Mouse (Mus musculus) heart, adult 18-20 months (tissue): ENCODE measurements around the gene Aven. TPM values are rescaled to one million over a fixed set of nuclear protein-coding genes. Genes with fewer than 3 reads are reported as not detected.
A peak's percentile ranks its signal among the peaks of the same experiment; 100 is the strongest.
"Not testable (repeated sequence)": the region's sequence is repeated elsewhere in the genome, so short reads cannot be mapped to it uniquely, and the experiment has no call there.

Experiments used
- DNase-seq, 2 experiments: peaks; one replicate each; pipeline ENCODE4 v3.0.0; 2021 to 2022; ENCODE audit warnings: mixed read lengths in 1 of 2
- long read RNA-seq, 2 experiments: library from polyadenylated mRNA; stranded (forward); transcript quantifications; one replicate each; pipeline ENCODE4 v2.0.0; 2021
- total RNA-seq, 2 experiments: library from RNA; stranded (reverse); gene quantifications; 2 replicates each; pipeline ENCODE4 v1.2.3; 2021

Gene Aven
- 10 to 100 TPM; 15.3 to 22.5 TPM for total RNA-seq
- long read RNA-seq, experiment 1, full-length matches to known transcripts = 16 of 17 reads
- long read RNA-seq, experiment 1, partial matches to known transcripts = 0 of 17 reads
- long read RNA-seq, experiment 1, other reads (novel, unspliced or antisense) = 1 of 17 reads
- long read RNA-seq, experiment 2, full-length matches to known transcripts = 10 of 10 reads
- long read RNA-seq, experiment 2, partial matches to known transcripts = 0 of 10 reads
- long read RNA-seq, experiment 2, other reads (novel, unspliced or antisense) = 0 of 10 reads

DNA sequence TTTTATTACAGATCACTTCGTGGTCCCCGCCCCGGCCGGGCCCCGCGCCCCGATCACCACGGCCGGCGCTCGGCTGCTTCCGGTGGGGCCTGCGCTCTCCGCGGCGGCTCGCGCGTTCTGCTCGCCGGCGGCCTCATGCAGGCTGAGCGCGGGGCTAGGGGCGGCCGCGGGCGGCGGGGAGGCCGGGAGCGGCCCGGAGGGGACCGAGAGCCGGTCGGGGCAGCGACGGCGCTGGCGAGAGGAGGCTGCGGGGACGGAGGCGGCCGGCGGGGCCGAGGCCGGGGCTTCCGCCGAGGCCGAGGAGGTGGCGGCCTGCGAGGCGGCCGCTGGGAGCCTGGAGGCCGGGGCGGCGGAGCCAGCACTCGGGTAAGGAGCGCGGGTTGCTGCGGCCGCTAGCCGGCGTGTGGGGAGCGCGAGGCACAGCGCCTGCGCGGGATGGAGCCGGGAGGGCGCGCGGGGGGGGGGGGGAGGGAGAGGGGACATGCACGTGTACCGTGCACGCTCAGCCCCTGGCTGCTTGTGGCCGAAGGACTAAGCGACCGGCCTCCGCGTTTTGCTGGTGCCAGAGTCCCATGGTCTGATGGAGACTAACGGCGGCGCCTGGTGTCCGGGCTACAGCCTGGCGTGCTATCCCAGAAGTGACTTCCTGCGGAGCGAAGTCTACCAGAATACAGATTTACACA lies at the start of gene Aven:
TSS of gene Aven (plus strand) at position 109 of the 683 bp plus-strand sequence.
- DNase-seq = peak; percentile 86 to 92

DNA sequence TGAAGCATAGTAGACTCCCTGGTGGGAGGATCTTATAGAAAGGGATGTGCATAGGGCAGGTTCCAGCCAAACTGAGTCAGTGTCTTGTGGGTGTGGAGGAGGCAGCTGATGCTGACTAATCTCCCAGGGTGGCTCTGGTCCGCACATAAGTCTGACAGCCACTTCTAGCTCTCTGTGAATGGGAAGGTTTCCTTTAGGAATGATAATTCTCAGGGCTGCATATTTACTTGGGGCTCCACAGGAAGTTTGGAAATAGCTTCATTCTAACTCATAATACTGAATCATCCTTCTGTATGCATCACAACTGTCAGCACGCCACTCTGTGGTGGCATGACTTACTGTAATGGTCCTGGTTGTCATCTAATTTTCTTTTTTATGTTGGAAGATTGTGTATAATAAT lies 49.3 kb upstream of the Aven start:
- no peak for DNase-seq

DNA sequence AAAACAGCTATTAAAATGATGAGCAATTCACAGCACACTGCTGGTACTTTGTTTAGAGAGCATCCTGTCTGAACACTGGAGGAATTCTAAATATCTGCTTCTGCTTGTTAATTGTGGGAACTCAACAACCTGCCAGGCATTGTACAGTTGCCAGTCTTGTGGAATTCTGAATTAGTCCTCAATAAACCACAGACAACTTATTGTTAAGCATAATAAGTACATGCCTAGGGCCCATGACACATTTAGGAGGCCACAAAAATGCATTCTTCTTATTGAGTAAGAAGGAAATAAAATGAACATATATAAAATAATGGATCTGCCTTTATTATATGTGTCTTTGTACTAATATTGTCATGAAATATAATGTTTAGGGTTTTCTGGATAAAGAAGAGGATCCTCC lies 47.3 kb upstream of the Aven start:
- DNase-seq = no peak

DNA sequence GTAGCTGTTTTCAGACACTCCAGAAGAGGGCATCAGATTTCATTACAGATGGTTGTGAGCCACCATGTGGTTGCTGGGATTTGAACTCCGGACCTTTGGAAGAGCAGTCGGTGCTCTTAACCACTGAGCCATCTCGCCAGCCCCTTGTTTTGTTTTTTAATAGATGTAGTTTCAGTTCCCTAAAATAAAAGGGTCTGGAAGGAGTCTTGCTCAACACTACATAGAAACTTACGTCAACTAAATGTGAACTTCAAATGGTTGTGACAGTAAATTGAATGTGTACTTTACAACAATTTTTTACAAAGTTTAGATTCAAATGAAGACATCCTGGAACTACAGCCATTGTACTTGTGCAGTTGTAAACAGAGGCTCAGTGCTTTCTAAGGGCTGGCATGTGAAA lies 44.7 kb upstream of the Aven start:
- not testable (repeated sequence) for DNase-seq

DNA sequence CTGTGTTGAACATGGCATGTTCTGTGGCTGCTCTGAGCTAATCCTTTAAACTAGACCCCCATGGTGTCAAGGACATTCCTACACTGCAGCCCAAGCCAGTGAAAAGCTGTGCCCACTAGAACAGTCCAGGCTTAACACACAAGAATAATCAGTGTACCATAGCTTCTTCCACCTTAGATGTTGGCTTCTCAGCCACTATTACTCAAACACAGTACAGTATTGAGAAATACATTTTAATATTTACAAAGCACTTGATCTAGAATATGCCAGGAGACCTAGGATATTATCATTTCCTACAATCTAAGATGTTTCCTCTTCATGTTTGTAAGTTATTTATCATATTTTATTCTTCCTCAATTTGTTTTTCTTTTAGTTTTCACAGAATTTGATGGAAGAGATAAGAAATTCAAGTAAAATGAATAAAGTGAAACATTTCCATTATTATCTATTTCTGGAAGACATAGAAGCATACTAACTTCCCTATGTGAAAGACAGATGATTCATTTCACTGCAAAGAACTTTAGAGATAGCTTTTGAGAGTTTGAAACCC lies 44.2 kb upstream of the Aven start:
- DNase-seq = no peak

DNA sequence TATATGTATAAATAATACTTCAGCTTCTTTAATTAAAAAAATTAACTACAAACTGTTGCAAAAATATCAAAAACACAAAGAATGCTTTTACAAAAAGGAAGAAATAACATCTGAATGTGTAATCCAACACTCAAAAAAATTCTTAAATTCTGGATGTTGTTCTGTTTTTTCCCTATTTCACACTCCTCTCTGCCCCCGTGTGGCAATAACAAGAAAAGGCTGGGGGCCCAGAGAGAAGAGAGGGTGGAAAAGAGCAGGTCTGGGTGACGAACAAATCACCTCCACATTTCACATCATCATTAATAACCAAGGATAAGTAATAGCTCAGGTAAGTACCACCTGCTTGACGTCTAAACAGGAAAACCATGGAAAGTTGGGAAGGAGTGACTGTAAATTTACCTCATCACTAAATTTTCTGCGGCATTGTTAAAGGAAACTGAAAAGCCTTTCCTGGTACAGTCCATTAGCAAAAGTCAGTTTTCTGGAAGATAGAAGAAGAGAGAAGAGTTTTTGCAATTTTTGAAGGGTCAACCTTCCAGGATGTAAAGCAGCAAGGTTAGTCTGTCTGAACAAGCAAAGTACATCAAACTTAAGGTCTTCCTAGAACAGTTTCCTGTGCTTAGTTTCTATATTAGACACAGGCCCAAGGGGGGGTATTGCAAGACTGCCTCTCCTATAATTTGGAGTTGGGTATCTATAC lies 43.0 kb upstream of the Aven start:
- DNase-seq = peak; percentile 6 to 34

DNA sequence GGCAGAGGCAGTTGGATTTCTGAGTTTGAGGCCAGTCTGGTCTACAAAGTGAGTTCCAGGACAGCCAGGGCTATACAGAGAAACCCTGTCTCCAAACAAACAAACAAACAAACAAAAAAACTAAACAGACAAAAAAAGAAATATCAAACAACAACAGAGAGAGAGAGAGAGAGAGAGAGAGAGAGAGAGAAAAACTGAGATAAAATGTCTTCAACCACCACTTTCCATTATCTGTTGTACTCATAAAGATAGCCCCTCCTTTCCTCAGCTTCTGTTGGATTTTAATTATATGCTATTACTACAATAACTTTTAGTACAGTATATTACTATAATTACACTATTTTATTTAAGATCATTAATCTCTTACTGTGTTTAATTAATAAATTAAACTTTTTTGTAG lies 40.3 kb upstream of the Aven start:
- DNase-seq = not testable (repeated sequence)

DNA sequence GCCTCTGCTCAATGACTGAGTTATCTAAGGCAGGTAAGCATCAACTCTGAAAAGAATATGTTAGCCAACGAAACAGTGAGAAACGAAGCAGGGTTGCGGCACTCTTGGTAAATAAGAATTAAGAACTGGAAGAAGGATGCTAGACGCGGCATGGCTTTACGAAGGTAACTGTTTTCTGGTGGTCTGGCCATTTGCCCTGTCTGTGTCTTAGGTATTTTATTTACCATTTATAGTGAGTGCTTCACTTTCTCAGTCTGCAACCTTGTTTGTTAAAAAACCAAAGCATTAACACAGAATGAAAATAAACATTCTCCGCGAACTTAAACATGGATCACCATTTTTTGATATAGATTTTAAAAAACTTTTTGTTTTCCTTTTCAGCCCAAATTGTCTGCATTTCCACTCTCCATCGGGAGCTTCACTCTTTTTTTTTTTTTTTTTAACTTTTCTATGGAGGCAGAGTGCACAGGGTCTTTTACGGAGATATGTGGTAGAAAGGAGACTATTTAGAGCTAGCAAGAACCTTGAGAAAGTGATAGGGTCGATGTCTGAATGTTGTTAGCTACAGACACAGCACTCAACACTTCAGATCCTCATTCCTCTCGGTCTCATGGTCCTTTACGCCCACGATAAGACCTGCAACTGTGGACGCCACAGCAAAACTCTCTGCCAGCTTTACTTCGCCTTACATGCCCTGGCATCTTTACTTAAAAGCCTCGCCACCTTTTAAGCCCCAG lies 38.5 kb upstream of the Aven start:
- DNase-seq = no peak

DNA sequence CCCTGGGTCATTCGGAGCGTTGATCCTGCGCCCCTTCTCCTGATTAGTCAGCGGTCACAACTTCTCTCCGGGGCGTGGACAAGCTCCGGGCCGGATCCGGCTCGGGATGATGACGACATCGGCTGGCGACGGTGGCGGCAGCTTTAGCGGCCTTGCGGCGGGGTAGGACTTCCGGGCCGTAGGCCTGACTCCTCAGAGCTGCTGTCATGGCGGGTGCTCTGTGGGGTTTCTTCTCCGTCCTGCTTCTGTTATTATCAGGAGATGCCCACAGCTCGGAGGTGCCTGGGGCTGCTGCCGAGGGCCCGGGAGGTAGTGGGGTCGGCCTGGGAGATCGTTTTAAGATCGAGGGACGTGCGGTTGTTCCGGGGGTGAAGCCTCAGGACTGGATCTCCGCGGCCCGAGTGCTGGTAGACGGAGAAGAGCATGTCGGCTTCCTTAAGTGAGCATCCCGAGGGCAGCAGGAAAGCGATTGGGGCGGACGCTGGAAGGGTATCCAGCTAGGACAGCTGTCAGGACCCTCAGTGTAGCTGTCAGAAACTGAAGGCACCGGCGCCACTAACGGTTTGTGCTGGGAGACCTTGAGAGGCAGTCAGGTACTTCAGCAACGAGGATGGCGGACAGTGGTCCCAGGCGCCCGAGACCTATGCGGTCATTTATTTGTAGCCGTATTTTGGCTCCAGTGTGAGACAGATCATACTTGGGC lies 37.8 kb upstream of the Aven start, which contains the start of gene Emc7:
TSS of gene Emc7 (plus strand) at position 136 of the 703 bp plus-strand sequence.
- peak; percentile 98 to 99 for DNase-seq

DNA sequence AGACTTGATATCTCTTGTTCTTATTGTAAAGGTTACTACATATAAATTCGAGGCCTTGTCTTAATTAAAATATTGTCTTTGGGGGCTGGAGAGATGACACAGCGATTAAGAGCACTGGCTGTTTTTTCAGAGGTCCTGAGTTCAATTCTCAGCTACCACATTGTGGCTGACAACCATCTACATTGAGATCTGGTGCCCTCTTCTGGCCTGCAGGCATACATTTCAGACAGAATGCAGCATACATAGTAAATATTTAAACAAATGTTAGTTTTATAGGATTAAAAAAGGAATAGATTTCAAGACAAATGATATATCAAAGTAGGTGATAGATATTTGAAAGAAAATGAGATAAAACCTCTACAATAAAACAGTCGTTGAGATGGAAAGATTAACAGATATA lies 32.2 kb upstream of the Aven start:
- DNase-seq = no peak

DNA sequence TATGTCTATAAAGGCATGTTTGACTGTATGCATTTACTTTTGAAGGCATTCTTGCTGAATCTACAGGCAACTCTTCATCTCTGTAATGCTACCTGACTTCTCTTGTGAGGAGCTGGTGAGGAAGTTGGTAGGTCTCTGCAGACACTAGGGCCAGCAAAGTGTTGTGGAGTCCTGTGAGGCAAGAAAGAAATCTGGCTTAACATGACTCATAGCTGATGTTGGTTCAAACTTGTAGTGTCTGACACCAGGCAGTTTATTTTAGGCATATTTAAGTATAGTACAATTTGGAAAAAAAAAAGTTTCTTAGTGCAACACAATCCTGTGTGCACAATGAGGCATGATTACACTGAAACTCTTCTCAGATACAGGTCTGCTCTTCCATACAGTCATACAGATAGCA lies 23.2 kb upstream of the Aven start:
- DNase-seq = no peak

DNA sequence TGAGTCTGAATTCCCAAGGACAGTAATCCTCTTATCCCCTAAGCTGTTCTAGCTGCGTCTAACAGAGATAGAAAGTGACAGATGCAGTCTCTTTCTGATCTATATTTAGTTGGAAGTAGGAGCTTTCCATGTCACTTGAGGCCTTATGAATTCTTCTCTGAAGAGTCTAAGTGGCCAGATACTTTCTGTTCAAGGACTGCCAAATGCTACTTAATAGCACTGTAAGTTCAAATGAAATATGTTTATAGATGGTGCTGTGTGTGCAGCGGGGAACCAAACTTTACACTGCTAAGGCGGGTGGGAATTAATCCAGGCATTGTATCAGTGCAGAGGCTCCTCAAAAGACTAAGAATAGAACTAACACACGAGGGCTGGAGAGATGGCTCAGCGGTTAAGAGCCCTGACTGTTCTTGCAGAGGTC lies 21.8 kb upstream of the Aven start:
- peak in 1 of 2 experiments; percentile 21 for DNase-seq

DNA sequence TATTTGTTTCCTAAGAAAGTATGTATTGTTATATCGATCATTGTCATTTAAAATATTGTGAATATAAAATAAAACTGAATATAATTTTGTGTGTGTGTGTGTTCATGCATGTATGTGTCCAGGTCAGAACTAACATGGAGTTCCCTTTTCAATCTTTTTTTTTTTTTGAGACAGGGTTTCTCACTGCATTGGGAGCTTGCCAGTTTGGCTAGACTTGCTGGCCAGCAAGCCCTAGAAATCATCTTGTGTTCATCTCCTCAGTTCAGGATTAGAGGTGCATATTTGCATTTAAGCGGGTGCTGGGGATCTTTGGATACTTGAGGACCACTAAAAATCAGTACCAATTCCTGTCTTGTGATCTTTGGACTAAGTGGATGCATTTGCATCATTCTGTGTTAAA lies 20.7 kb upstream of the Aven start:
- DNase-seq = no peak

DNA sequence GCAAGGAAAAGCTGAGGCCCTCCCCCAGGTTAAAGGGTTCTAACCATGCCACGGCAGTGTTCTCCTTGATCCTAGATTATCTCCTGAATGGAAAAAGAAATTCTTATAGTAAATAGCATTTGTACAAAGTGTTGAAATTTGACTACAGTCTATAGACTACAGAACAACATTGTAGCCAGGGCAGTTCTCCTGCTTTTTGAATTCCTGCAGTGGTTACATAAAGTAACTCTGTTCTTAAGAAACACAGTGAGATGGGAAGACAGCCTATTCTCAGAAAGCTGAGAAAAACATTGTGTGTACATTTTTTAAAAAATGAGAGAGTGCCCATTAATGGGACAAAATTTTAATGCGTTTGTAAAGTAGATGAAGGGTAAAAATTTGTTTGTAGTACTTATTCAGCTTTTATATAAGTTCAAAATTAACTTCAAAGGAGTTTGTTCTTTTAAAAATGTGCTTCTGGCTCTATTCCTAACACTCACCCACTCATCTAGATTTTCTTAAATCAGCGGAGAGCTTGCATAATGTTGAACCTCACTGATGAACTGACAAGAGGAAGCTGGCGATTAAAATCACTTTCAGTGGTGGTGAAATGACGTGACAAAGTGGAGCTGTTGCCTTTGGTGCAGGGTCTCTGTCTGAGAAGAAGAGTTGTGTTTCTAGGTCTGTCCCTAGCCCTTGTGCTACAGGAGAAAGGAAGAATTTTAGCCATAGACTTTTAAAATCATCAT lies 17.6 kb upstream of the Aven start:
- no peak for DNase-seq

DNA sequence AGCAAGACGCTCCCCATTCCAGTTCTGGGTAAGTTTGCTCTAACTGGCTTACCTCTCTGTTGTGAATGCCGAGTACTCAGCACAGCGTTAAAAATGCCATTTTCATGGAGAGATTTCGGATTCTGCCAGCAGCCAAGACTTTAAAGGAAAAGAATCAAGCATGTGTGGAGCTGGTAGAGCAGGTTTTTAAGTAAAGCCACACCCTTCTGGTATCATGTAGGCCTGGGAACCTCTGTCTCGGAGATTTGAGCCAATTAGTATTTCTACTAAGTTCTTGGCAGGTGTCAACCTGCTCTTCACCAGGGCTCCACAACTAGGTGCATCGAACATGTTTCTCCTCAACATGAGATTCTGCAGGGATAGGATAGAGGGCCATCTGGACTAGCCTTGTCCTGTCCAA lies 16.2 kb upstream of the Aven start:
- DNase-seq = no peak

DNA sequence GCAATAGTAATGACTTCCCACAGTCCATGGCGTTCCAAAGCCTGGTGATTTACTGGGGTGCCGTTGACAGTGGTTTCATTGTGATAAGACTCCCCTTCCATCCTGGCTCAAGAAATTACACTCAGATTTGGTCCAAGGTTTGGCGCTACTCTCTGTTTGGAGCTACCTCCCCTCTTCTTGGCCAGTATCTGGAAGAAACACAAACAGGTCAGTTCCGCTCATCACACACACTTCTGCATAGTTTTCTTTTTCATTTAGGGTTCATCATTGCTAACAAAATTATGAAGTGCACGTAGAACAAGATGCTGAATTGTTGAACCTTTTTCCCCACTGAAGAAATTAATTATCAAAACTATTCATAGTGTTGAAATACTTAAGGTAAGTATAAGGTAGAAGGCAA lies 12.1 kb upstream of the Aven start, which contains the start of gene Chrm5:
TSS of gene Chrm5 (minus strand) at position 101 of the 400 bp plus-strand sequence.
- no peak for DNase-seq

DNA sequence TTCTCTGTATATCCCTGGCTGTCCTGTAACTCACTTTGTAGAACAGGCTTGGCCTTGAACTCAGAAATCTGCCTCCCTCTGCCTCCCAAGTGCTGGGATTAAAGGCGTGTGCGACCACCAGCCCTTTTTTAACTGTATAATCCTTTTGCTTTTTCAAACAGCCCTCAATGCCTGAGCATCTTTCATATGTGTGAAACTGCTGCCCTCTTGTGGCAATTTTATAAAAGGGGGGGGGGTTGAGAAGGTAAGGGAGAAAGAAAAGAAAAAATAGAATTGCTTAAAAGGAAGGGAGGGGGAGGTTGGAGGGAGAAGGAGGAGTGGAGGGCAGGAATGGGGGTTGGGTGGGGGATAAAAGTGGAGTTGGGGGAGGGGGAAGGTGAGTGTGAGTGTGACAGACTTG lies 11.2 kb upstream of the Aven start:
- peak; percentile 20 to 52 for DNase-seq

DNA sequence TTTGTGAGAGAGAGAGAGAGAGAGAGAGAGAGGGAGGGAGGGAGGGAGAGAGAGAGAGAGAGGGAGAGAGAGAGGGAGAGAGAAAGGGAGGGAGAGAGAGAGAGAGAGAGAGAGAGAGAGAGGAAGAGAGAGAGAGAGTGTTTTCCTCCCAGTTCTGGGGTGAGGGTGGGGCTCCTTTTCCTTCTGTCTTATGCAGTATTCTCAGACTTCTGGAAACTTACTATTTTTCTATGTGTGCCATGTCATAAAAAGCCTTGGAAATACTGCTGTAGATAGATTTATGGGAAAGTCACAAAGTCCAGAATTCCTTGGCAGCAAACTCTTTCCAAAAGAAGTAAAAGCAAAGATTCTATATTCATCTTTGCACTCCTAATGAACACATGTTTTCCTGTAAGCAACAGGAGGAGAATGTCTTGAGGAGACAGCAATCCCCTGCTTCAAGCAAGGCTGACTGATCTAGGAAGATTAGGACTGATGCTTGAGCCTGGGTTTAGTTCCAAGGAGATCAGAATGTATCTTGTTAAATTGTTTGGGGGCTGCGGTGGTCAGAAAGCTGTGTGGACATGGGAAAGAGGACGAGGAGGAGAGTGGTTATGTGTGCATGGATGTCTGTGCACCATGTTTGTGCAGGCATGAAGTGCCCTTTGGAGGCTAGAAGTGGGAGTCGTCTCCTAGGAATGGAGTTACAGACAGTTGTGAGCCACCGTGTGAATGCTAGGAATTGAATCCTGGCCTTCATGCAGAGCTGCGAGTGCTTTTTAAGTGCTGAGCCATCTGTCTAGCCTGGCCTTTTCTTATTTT lies 10.0 kb upstream of the Aven start:
- DNase-seq = no peak

DNA sequence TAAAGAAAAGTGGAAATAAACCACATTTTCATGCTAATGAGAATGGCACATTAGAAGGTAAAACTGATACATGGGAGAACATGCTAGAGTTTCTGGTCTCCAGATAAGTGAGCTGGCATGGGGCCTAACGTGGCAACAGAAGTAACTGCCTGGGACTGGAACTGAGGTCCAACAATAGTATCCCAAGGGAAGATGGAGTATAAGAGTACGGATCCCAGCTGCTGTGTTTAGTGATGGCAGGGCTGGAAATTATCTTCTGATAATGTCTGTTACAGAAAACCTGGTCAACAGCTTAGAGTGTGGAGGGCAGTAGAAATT lies 9.5 kb upstream of the Aven start:
- peak in 1 of 2 experiments; percentile 20 for DNase-seq

DNA sequence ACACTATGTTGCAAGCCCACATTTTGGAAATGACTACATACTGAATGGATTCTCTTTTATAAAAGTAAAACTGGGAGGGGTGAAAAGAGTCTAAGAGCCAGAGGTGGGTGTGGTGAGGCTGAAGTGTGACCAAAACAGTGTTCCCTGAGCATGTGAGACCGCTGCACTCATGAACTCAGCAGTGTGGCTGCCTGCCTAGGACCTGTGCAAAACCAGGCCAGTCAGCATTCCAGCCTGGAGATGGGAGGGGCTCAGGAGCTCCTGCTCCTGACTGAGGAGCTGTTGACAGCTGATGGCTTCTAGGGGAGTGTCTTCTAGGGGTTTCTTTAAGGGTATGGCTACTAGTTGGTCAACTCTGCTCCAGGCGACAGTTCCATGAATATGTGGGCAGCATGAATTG lies 7.9 kb upstream of the Aven start:
- DNase-seq = peak; percentile 49 to 69
